Mouse (Mus musculus) heart, adult 2 months (tissue): ENCODE measurements at regions not wholly inside any gene's neighbourhood (a gene's known extent, or its start where the extent isn't known, plus 50 kb on each side); places are given as distances from the start of the nearest gene placed in this dataset.

Source experiments
- DNase-seq, 2 experiments: peaks; one replicate each; pipeline ENCODE4 v3.0.0; 2021
- H3K27ac ChIP-seq: fragments of 200-600 bp; 2 replicates; pipeline ENCODE4 v1.8.1; 2022
- H3K27me3 ChIP-seq: fragments of 200-500 bp; 2 replicates; pipeline ENCODE4 v1.6.1; 2012; ENCODE audit warnings: mild to moderate bottlenecking, low read length, inconsistent platforms, mixed read lengths; ENCODE audit not compliant: control insufficient read depth, insufficient read depth
- H3K36me3 ChIP-seq: fragments of 200-500 bp; 2 replicates; pipeline ENCODE4 v1.6.1; 2012; ENCODE audit warnings: low read length, inconsistent platforms; ENCODE audit not compliant: control insufficient read depth, insufficient read depth
- H3K4me1 ChIP-seq: fragments of 200-500 bp; 2 replicates; pipeline ENCODE4 v1.6.1; 2011; ENCODE audit warnings: low read length; ENCODE audit not compliant: control insufficient read depth, insufficient read depth
- H3K4me3 ChIP-seq: fragments of 200-600 bp; 2 replicates; pipeline ENCODE4 v1.8.1; 2022
- H3K79me2 ChIP-seq: fragments of 200-500 bp; replicated peaks from 2 replicates; pipeline ENCODE4 v1.6.1; 2012; ENCODE audit warnings: mild to moderate bottlenecking, inconsistent platforms, low read length, moderate library complexity, mixed read lengths; ENCODE audit not compliant: control insufficient read depth, insufficient read depth
- H3K9ac ChIP-seq: fragments of 200-500 bp; 2 replicates; pipeline ENCODE4 v1.6.1; 2012; ENCODE audit warnings: low read depth, mild to moderate bottlenecking, control low read depth, inconsistent platforms, low read length, mixed read lengths
- CTCF ChIP-seq: fragments of 200-600 bp; IDR thresholded peaks from 2 replicates; pipeline ENCODE4 v1.8.1; 2022; ENCODE audit warnings: antibody characterized with exemption, mild to moderate bottlenecking, moderate library complexity
- EP300 ChIP-seq: fragments of 200-500 bp; IDR thresholded peaks from 2 replicates; pipeline ENCODE4 v1.6.1; 2011; ENCODE audit warnings: low read depth, low read length, control low read depth; ENCODE audit not compliant: insufficient read depth
- POLR2A ChIP-seq: fragments of 200-500 bp; IDR thresholded peaks from 2 replicates; pipeline ENCODE4 v1.6.1; 2011; ENCODE audit warnings: mild to moderate bottlenecking, low read depth, low read length, control low read depth; ENCODE audit not compliant: insufficient read depth
- WGBS: fragments of 180-500 bp; shearing (Covaris S2); methylation state at CpG from one replicate; pipeline ENCODE4 v1.1.7; 2018; 5-methylcytosine and 5-hydroxymethylcytosine counted together
- intact Hi-C: fragments of 180-260 bp; cut with DNase I; formaldehyde crosslinking; loops from one replicate; pipeline ENCODE4 v1.15.1; 2025

DNA sequence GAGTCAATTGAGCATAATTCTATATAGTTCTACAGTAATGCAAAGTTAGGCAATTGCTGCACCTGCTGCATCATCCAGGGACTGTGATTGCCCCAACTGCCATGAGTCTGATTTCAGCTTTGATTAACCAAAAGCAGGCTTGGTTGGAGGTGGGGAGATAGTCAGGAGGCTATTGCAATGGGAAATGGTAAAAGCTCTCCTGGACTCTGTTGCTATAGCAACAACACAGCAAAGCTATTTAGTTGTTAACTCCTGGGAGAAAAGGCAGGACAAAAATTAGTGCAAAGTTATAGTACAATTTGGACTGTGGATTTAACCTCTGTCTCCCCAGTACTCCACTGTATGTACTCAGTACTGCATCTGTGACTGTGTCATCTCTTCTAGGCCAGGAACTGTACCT is 51.7 kb upstream of the Rasgrf1 start:
- DNase-seq, result no peak
- intact Hi-C loops, result no loop called here
- no peak overlapping the region for H3K4me3 ChIP-seq
- no peaks in the 10 kb centered on the region for H3K27me3 ChIP-seq
- TF ChIP-seq EP300 (no peak), CTCF (no peak), POLR2A (no peak)
- H3K36me3 ChIP-seq, result no peaks in the 10 kb centered on the region
- H3K79me2 ChIP-seq, result no peaks in the 10 kb centered on the region
- H3K4me1 ChIP-seq, result no peaks in the 10 kb centered on the region
- no peak overlapping the region for H3K9ac ChIP-seq
- H3K27ac ChIP-seq, result no peak overlapping the region

DNA sequence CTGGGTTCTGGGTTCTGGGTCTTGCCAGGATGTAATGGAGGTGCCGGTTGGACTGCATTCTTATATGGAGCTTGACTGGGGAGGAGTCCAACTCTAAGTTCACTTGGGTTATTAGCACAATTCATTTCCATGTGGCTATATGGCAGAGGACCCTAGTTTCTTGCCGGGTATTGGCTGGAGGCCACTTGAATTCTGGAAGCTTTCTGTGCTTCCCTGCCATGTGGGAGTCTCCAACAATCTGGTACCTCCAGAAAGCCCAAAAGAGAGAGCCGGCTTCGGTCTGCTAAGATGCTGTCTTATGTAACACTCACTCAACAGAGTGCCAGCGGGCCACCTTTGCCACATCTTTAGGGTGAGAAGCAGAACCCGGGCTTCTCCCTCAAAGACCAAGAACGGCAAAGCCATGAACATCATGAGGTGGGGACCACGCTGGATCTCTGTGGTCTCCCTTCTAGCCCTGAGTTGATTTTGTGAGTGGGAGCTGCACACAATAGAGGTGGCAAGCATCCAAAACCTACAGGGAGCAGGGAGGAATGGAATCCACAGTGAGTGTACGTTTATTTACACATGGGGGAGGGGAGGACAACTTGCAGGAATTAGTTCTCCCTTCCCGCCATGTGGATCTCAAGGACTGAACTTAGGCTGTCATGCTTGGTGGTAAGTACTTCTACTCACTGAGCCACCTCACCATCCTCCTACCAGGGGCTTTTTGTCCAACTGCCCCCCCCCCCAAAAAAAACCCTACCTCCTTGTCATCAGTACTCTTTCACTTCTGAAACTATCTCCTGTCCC is 59.0 kb upstream of the Rasgrf1 start:
- no peaks in the 10 kb centered on the region; the same call in 1 of the 2 replicates for H3K27me3 ChIP-seq
- H3K4me1 ChIP-seq, result no peaks in the 10 kb centered on the region
- TF ChIP-seq POLR2A, result no peak
- TF ChIP-seq EP300, result no peak
- no peak for TF ChIP-seq CTCF
- DNase-seq, result no peak
- H3K27ac ChIP-seq, result no peak overlapping the region
- no peaks in the 10 kb centered on the region for H3K79me2 ChIP-seq
- intact Hi-C loops, result no loop called here
- H3K36me3 ChIP-seq, result no peaks in the 10 kb centered on the region
- WGBS, result 76% methylated on average over 10 of the region's 10 CpGs
- no peak overlapping the region for H3K9ac ChIP-seq
- H3K4me3 ChIP-seq, result no peak overlapping the region

DNA sequence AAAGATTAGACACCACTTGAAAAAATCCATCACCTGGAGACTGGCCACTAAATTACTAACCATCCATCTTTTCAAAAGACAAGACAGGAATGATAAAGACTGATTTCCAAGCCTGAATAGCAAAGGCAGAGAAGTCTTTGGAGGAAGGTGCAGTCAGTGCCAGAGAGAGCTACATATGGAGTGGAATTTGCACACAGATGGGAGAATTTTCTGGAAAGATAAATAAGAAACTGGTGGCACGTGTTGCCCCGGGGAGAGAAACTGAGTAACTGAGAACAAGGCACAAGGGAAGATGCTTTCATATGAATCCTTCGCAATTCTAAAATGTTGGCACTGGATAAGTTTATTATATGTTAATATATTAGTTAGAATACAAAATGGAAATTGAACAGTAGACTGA is 59.8 kb upstream of the Rasgrf1 start:
- Histone ChIP-seq H3K4me3 (no peak overlapping the region), H3K9ac (no peak overlapping the region), H3K27me3 (no peaks in the 10 kb centered on the region; the same call in 1 of the 2 replicates), H3K4me1 (no peaks in the 10 kb centered on the region), H3K79me2 (no peaks in the 10 kb centered on the region), H3K27ac (no peak overlapping the region), H3K36me3 (no peaks in the 10 kb centered on the region)
- intact Hi-C loops, result no loop called here
- DNase-seq, result no peak
- 79% methylated on average over 3 of the region's 3 CpGs for WGBS
- TF ChIP-seq POLR2A (no peak), EP300 (no peak)

DNA sequence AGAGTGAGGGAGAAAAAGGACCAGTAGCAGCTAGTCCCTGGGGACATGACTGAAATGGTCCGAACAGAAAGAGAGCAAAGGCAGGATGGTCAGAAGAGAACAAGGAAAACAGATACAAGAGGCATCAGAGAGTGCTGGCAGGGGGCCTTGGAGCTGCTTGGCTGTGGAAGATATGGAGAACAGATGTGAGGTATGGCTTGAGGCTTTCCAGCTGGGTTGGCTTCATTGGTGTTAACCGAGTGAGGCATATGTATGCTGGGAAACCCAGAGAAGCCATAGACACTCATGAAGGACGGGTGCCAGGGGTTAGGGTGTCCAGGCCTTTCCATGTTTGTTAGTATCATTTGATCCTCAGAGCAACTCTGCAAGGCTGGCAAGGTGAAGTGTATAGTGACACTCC is 61.1 kb upstream of the Rasgrf1 start:
- H3K9ac ChIP-seq, result no peak overlapping the region
- H3K4me3 ChIP-seq, result no peak overlapping the region
- no peaks in the 10 kb centered on the region for H3K36me3 ChIP-seq
- TF ChIP-seq POLR2A (no peak), EP300 (no peak), CTCF (no peak)
- intact Hi-C loops, result no loop called here
- no peaks in the 10 kb centered on the region; the same call in 1 of the 2 replicates for H3K27me3 ChIP-seq
- WGBS, result 57% methylated on average over 3 of the region's 3 CpGs
- no peaks in the 10 kb centered on the region for H3K79me2 ChIP-seq
- no peaks in the 10 kb centered on the region for H3K4me1 ChIP-seq
- H3K27ac ChIP-seq, result no peak overlapping the region
- DNase-seq, result no peak

DNA sequence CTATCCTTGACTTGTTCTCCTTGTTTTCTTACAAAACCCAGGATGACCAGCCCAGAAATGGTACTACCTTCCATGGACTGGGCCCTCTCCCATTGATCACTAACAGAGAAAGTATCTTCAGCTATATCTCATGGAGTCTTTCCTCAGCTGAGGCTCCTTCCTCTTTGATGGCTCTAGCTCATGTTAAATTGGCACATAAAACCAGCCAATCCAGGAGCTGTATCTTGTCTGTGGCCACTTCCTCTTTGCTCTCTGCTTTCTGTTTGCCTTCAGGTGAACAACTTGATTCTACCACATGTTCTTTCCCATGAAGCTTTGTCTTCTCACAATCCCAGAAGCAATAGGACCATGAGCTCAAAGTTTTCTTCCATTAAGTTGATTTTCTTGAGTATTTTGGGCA is 62.7 kb upstream of the Rasgrf1 start:
- Histone ChIP-seq H3K36me3 (no peaks in the 10 kb centered on the region), H3K4me1 (no peaks in the 10 kb centered on the region), H3K9ac (no peak overlapping the region), H3K27ac (no peak overlapping the region), H3K4me3 (no peak overlapping the region), H3K79me2 (no peaks in the 10 kb centered on the region), H3K27me3 (no peaks in the 10 kb centered on the region; the same call in 1 of the 2 replicates)
- intact Hi-C loops, result no loop called here
- TF ChIP-seq EP300 (no peak), POLR2A (no peak), CTCF (no peak)
- DNase-seq, result no peak

DNA sequence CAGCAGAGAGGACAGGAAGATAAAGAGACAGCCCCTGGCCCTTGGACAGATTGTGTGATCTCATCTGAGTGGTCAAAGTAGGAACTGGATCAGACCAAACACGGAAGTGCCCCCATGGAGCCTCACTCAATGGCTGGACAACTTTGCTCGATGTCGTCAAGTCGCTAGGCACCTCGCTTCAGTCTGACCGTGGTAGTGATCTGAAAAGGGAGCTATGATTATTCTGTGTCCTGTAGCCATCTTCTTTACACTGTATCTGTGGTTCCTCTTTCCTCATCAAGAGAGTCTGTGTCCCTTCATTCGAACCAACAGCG is 67.0 kb upstream of the Rasgrf1 start:
- intact Hi-C loops, result no loop called here
- H3K4me3 ChIP-seq, result no peak overlapping the region
- WGBS, result 80% methylated on average over 8 of the region's 8 CpGs
- H3K4me1 ChIP-seq, result no peaks in the 10 kb centered on the region
- H3K79me2 ChIP-seq, result no peaks in the 10 kb centered on the region
- DNase-seq, result peak in 1 of 2 experiments; percentile 50
- no peak overlapping the region for H3K27ac ChIP-seq
- H3K36me3 ChIP-seq, result no peaks in the 10 kb centered on the region
- TF ChIP-seq EP300, result no peak
- TF ChIP-seq CTCF, result no peak
- TF ChIP-seq POLR2A, result no peak
- no peak overlapping the region for H3K9ac ChIP-seq
- H3K27me3 ChIP-seq, result no peaks in the 10 kb centered on the region; the same call in 1 of the 2 replicates
